Mouse (Mus musculus) lung, embryonic 14.5 days (tissue): ENCODE measurements around the gene Siva1. TPM values are rescaled to one million over a fixed set of nuclear protein-coding genes. Genes with fewer than 3 reads are reported as not detected.

Experiments used
- ATAC-seq: fragments of 200-750 bp; cut with Nextera tagmentation; 2 replicates; pipeline ENCODE4 v1.8.0; 2017; ENCODE audit warnings: mild to moderate bottlenecking, moderate TSS enrichment, moderate library complexity; ENCODE audit not compliant: insufficient read depth
- DNase-seq: peaks from one replicate; pipeline ENCODE4 v3.0.0-alpha.2; 2015
- H3K27ac ChIP-seq: fragments of 300-500 bp; sonication (generic); 2 replicates; pipeline ENCODE4 v1.5.1; 2014; ENCODE audit warnings: low read depth, mild to moderate bottlenecking, moderate library complexity
- H3K27me3 ChIP-seq: fragments of 300-500 bp; sonication (generic); 2 replicates; pipeline ENCODE4 v1.6.1; 2014; ENCODE audit warnings: low read length, control low read depth; ENCODE audit not compliant: insufficient read depth
- H3K36me3 ChIP-seq: fragments of 300-500 bp; sonication (generic); 2 replicates; pipeline ENCODE4 v1.6.1; 2014; ENCODE audit warnings: control low read depth; ENCODE audit not compliant: insufficient read depth
- H3K4me1 ChIP-seq: fragments of 300-500 bp; sonication (generic); 2 replicates; pipeline ENCODE4 v1.6.1; 2014; ENCODE audit warnings: antibody characterized with exemption, control low read depth; ENCODE audit not compliant: insufficient read depth
- H3K4me2 ChIP-seq: fragments of 300-500 bp; sonication (generic); 2 replicates; pipeline ENCODE4 v1.6.1; 2014; ENCODE audit warnings: mild to moderate bottlenecking
- H3K4me3 ChIP-seq: fragments of 300-500 bp; sonication (generic); 2 replicates; pipeline ENCODE4 v1.5.1; 2014; ENCODE audit warnings: low read depth, low read length
- H3K9ac ChIP-seq: fragments of 300-500 bp; sonication (generic); 2 replicates; pipeline ENCODE4 v1.6.1; 2014
- H3K9me3 ChIP-seq: fragments of 300-500 bp; sonication (generic); 2 replicates; pipeline ENCODE4 v1.6.1; 2016; ENCODE audit warnings: low read depth, low read length, control low read depth
- CTCF ChIP-seq: IDR thresholded peaks from 2 replicates; pipeline ENCODE4 v1.5.1; 2016; ENCODE audit warnings: antibody characterized with exemption, low read depth
- WGBS: fragments of 180-500 bp; shearing (Covaris S2); extraction: QIAGEN DNeasy Blood & Tissue Kit; methylation state at CpG from one replicate; pipeline ENCODE4 v1.1.7; 2014; 5-methylcytosine and 5-hydroxymethylcytosine counted together
- polyA plus RNA-seq: library from polyadenylated mRNA; unstranded; fragments of >200 nt; fragmentation: Nextera tagmentation; extraction: Ambion mirVana; gene quantifications from 2 replicates; pipeline ENCODE4 v1.2.1, GENCODE M21; 2014

Gene Siva1
- polyA plus RNA-seq, 1 experiment from 2014 or later: 291 TPM

DNA sequence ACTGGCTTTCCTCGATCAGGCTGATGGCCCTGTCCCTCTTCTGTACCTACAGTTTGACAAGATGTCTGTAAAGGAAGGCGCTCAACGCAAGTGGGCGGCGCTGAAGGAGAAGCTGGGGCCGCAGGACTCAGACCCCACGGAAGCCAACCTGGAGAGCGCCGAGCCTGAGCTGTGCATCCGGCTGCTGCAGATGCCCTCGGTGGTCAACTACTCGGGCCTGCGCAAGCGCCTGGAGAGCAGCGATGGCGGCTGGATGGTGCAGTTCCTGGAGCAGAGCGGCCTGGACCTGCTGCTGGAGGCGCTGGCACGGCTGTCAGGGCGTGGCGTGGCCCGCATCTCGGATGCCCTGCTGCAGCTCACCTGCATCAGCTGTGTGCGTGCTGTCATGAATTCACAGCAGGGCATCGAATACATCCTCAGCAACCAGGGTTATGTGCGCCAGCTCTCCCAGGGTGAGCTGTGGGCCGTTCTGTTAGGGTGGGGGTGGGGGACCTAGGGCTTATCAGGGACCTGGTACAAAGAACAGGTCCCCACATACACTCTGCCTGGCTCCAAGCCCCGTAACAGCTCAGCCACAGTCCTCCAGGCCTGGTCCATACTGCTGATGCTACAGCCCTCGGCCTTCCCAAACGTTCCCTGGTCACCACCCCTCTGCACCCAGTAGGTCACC, 44.4 kb upstream of the Siva1 start:
- Histone ChIP-seq H3K9me3 (no peaks in the 10 kb centered on the region), H3K4me2 (no peak overlapping the region), H3K9ac (no peak overlapping the region), H3K27me3 (no peaks in the 10 kb centered on the region), H3K4me1 (peaks cover 3% of the 10 kb centered on the region; the same call in 1 of the 2 replicates), H3K36me3 (no peaks in the 10 kb centered on the region; the same call in 1 of the 2 replicates), H3K4me3 (no peak overlapping the region), H3K27ac (no peak overlapping the region)
- DNase-seq (no peak), ATAC-seq (no peak)
- WGBS: 83% methylated on average over 30 of the region's 30 CpGs
- no peak for TF ChIP-seq CTCF

DNA sequence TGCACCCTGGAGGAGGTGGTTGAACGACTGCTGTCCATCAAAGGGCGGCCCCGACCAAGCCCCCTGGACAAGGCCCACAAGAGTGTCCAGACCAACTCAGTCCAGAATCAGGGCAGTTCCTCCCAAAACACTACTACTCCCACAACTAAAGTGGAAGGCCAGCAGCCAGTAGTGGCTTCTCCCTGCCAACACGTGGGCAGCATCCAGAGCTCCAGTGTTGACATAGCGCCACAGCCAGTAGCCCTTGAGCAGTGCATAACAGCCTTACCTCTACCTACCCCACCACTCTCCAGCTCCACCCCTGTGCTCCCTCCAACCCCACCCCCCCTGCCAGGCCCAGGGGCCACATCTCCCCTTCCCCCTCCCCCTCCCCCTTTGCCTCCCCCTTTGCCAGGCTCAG, 40.5 kb upstream of the Siva1 start:
- no peaks in the 10 kb centered on the region for H3K9me3 ChIP-seq
- no peak overlapping the region for H3K9ac ChIP-seq
- no peaks in the 10 kb centered on the region; the same call in 1 of the 2 replicates for H3K36me3 ChIP-seq
- no peaks in the 10 kb centered on the region for H3K27me3 ChIP-seq
- no peak for TF ChIP-seq CTCF
- no peaks in the 10 kb centered on the region for H3K4me1 ChIP-seq
- no peak overlapping the region for H3K4me2 ChIP-seq
- 80% methylated on average over 5 of the region's 5 CpGs for WGBS
- ATAC-seq: no peak
- no peak overlapping the region for H3K27ac ChIP-seq
- H3K4me3 ChIP-seq: no peak overlapping the region
- DNase-seq: no peak

DNA sequence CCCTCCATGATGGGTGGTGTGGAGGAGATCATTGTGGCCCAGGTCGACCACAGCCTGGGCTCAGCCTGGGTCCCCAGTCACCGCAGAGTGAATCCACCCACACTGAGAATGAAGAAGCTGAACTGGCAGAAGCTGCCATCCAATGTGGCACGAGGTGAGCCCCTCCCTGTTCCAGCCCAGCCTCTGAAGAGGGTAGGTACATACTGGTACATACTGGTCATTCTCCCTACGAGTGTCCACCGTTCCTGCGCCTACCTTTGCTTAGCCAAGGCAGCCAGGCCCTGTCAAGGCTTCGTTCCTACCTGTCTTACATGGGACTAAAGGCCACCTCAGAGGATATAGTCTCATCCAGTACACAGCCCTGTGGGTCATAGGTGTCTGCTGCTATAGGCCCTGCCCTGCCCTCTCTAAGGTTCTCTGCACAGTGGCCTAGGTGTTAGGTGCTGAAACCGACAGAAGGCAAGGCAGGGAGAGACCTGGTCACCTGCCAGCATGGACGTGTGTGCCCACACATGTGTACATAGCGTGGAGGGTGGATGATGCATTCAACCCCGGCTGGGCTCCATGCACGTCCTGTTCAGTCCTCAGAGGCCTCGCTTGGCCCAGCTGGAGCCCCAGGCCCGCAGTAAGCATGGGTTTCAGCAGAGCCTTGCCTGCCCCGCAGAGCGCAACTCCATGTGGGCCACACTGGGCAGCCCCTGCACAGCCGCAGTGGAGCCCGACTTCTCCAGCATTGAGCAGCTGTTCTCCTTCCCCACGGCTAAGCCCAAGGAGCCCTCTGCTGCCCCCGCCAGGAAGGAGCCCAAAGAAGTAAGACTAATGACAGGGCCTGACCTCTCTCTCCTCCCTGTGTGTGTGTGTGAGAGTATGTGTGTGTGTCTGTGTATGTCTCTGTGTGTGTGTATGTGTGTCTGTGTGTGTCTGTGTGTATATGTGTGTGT, 39.5 kb upstream of the Siva1 start:
- DNase-seq (peak; percentile 78), ATAC-seq (peak; percentile 77)
- Histone ChIP-seq H3K27ac (no peak overlapping the region), H3K4me2 (no peak overlapping the region), H3K27me3 (no peaks in the 10 kb centered on the region), H3K4me1 (no peaks in the 10 kb centered on the region), H3K9ac (no peak overlapping the region), H3K4me3 (no peak overlapping the region), H3K9me3 (no peaks in the 10 kb centered on the region), H3K36me3 (peaks cover 5% of the 10 kb centered on the region; the same call in 1 of the 2 replicates)
- 60% methylated on average over 20 of the region's 20 CpGs for WGBS
- TF ChIP-seq CTCF: peak; percentile 54

DNA sequence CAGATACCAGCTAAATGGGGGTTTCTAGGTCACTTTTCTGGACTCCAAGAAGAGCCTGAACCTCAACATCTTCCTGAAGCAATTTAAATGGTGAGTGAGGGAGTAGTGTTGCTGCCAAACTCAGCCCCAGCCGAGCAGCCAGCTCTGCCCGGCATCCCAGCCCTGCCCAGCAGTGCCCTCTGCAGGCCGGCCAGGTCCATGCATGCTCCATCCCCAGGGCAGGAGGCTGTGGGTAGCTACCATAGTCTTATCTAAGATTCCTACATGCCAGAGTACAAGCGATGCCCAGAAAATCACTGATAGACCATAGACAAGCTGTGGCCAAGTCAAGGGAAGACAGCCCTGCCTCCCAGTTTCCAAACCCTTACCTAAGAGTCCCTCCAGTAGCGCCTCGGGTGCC, 38.7 kb upstream of the Siva1 start:
- Histone ChIP-seq H3K9ac (no peak overlapping the region), H3K4me1 (no peaks in the 10 kb centered on the region), H3K4me3 (no peak overlapping the region), H3K9me3 (no peaks in the 10 kb centered on the region), H3K27me3 (no peaks in the 10 kb centered on the region), H3K36me3 (peaks cover 5% of the 10 kb centered on the region; the same call in 1 of the 2 replicates), H3K4me2 (no peak overlapping the region), H3K27ac (no peak overlapping the region)
- DNase-seq (peak; percentile 78), ATAC-seq (peak; percentile 71)
- peak; percentile 96 for TF ChIP-seq CTCF
- 47% methylated on average over 6 of the region's 6 CpGs for WGBS

DNA sequence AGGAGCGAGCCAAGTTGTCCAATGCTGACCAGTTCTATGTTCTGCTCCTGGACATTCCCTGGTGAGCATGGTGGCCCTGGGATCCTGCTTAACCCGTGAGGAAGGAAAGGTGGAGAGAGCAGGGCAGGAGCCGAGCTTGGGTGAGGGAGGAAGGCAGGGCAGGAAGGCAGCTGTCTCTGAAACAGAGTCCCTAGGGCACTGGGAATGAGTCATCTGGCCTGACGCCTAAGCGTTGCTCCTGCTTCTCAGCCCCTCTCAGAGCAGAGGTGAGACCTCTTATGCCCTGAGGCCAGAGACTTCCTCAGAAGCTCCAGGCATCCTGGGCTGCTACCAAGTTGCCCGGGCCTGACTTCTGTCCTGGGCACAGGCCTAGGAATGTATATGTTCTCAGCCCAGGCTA, 37.5 kb upstream of the Siva1 start:
- no peak for ATAC-seq
- Histone ChIP-seq H3K4me3 (no peak overlapping the region), H3K9ac (no peak overlapping the region), H3K4me2 (no peak overlapping the region), H3K27me3 (no peaks in the 10 kb centered on the region), H3K27ac (no peak overlapping the region), H3K9me3 (no peaks in the 10 kb centered on the region), H3K36me3 (peaks cover 5% of the 10 kb centered on the region; the same call in 1 of the 2 replicates), H3K4me1 (no peaks in the 10 kb centered on the region)
- no peak for DNase-seq
- no peak for TF ChIP-seq CTCF
- WGBS: 77% methylated on average over 6 of the region's 6 CpGs

DNA sequence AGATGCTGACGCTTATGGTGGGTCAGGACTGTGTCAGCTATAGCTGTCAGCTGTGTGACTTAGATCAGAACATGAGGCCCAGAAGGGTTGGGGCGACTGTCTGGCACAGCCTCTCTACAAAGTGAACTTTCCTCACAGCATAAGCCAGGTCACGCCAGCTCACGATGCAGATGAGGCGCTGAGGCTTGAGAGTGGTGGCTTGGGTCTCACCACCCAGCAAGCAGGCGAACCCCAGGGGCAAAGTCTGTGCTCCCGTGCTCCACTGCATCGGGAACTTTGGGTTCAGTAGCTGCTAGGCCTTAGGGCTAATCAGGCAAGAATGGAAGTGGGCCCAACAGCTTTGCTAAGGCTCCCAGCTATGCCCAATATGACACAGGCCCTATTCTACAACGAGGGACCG, 35.4 kb upstream of the Siva1 start:
- no peaks in the 10 kb centered on the region for H3K9me3 ChIP-seq
- H3K36me3 ChIP-seq: peaks cover 8% of the 10 kb centered on the region; the same call in 1 of the 2 replicates
- H3K4me3 ChIP-seq: no peak overlapping the region
- no peak for DNase-seq
- ATAC-seq: no peak
- no peaks in the 10 kb centered on the region for H3K4me1 ChIP-seq
- H3K27ac ChIP-seq: no peak overlapping the region
- no peak for TF ChIP-seq CTCF
- WGBS: 88% methylated on average over 10 of the region's 10 CpGs
- H3K9ac ChIP-seq: no peak overlapping the region
- H3K27me3 ChIP-seq: no peaks in the 10 kb centered on the region
- no peak overlapping the region for H3K4me2 ChIP-seq

DNA sequence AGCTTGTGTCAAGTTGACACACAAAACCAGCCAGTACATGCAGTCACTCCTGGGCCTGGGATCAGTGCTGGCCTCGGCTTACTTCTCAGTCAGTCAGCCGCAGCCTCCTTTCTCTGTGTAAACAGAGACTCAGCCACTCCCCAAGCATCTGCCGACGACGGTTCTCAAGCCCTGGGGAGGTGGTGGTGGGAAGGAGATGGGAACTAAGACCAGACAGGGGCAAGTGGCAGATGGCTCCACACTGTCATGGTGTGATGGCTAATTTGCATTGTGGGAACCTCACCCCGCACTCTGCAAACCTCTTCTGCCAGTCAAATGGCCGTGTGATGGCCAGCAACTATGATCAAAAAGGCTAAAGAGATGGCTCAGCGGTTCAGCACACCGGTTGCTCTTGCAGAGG, 27.8 kb upstream of the Siva1 start:
- Histone ChIP-seq H3K27me3 (peaks cover 8% of the 10 kb centered on the region), H3K27ac (no peak overlapping the region), H3K9ac (no peak overlapping the region), H3K9me3 (no peaks in the 10 kb centered on the region), H3K4me3 (no peak overlapping the region), H3K4me2 (no peak overlapping the region), H3K36me3 (peaks cover 4% of the 10 kb centered on the region; the same call in 1 of the 2 replicates), H3K4me1 (no peaks in the 10 kb centered on the region; the same call in 1 of the 2 replicates)
- TF ChIP-seq CTCF: no peak
- DNase-seq (no peak), ATAC-seq (no peak)
- WGBS: 43% methylated on average over 9 of the region's 9 CpGs
